Mouse (Mus musculus) forebrain, embryonic 16.5 days (tissue): ENCODE data around the gene Rps6kl1. TPM values are rescaled to one million over a fixed set of nuclear protein-coding genes. Genes with fewer than 3 reads are reported as not detected.

Experiments
- ATAC-seq: fragments of 200-750 bp; cut with Nextera tagmentation; 2 replicates; pipeline ENCODE4 v1.8.0; 2017; ENCODE audit warnings: mild to moderate bottlenecking, moderate library complexity
- H3K27ac ChIP-seq: fragments of 300-500 bp; sonication (generic); 2 replicates; pipeline ENCODE4 v1.5.1; 2014; ENCODE audit warnings: low read length, control low read depth
- H3K27me3 ChIP-seq: fragments of 300-500 bp; sonication (generic); replicated peaks from 2 replicates; pipeline ENCODE4 v1.6.1; 2014; ENCODE audit warnings: low read length; ENCODE audit not compliant: control insufficient read depth, insufficient read depth
- H3K36me3 ChIP-seq: fragments of 300-500 bp; sonication (generic); 2 replicates; pipeline ENCODE4 v1.6.1; 2014; ENCODE audit not compliant: control insufficient read depth, insufficient read depth
- H3K4me1 ChIP-seq: fragments of 300-500 bp; sonication (generic); replicated peaks from 2 replicates; pipeline ENCODE4 v1.6.1; 2014; ENCODE audit warnings: low read length; ENCODE audit not compliant: control insufficient read depth, insufficient read depth
- H3K4me2 ChIP-seq: fragments of 300-500 bp; sonication (generic); 2 replicates; pipeline ENCODE4 v1.6.1; 2014; ENCODE audit warnings: mild to moderate bottlenecking, low read length, control low read depth
- H3K4me3 ChIP-seq: fragments of 300-500 bp; sonication (generic); replicated peaks from 2 replicates; pipeline ENCODE4 v1.5.1; 2014; ENCODE audit warnings: mild to moderate bottlenecking, low read length, control low read depth
- H3K9ac ChIP-seq: fragments of 300-500 bp; sonication (generic); replicated peaks from 2 replicates; pipeline ENCODE4 v1.6.1; 2014; ENCODE audit warnings: low read depth, low read length, control low read depth
- H3K9me3 ChIP-seq: fragments of 300-500 bp; sonication (generic); 2 replicates; pipeline ENCODE4 v1.6.1; 2016; ENCODE audit warnings: low read length; ENCODE audit not compliant: control insufficient read depth
- WGBS: fragments of 180-500 bp; shearing (Covaris S2); extraction: QIAGEN DNeasy Blood & Tissue Kit; methylation state at CpG from one replicate; pipeline ENCODE4 v1.1.7; 2014; 5-methylcytosine and 5-hydroxymethylcytosine counted together
- polyA plus RNA-seq: library from polyadenylated mRNA; unstranded; fragments of >200 nt; fragmentation: Nextera tagmentation; extraction: Ambion mirVana; gene quantifications from 2 replicates; pipeline ENCODE4 v1.2.1, GENCODE M21; 2015

Gene Rps6kl1
- polyA plus RNA-seq, 1 experiment from 2014 or later = 30.8 TPM

DNA sequence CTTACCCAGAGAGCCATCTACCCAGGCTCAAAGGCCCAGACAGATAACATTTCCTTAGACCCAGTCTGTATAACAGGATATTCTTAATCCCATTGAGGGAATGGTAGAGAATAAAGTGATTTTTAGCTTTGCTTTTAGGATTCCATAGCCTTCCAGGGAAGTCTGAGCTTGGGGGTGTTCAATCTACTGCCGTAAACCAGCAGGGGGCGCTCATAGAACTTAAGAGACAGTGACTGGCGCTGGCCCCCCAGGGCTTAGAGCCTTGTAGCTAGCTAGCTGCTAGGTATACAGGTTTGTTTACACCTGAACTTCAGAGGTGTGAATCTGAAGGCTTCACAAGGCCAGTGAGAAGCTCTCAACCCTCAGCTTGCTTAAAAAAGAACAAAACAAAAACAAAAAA is 58.9 kb downstream of the Rps6kl1 start:
- peaks cover 8% of the 10 kb centered on the region for H3K36me3 ChIP-seq
- ATAC-seq = no peak; the same call in 1 of the 2 replicates
- H3K9me3 ChIP-seq = no peaks in the 10 kb centered on the region
- no peak overlapping the region for H3K4me3 ChIP-seq
- no peak overlapping the region for H3K27ac ChIP-seq
- H3K4me2 ChIP-seq = no peak overlapping the region
- WGBS = 6% methylated on average over 3 of the region's 3 CpGs
- no peak overlapping the region for H3K9ac ChIP-seq
- H3K27me3 ChIP-seq = no peaks in the 10 kb centered on the region
- H3K4me1 ChIP-seq = no peaks in the 10 kb centered on the region; the same call in 1 of the 2 replicates

DNA sequence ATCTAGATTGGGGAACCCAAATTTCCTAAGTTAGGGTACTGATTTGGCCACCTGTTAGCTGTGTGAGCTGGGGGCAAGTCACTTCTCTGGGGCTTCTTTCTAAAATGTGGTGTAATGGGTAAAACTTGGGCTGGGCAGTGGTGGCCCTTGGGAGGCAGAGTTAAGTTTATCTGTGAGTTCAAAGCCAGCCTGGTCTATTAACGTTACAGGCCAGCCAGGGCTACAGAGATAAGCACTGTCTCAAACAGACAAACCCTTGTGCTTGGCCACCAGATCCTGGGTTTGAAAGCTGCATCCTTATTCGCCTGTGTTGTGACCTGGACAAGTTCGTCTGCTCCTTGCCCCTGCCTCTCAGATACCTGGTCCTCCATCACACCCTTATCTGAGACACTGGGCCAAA is 59.9 kb downstream of the Rps6kl1 start:
- no peak for ATAC-seq
- Histone ChIP-seq H3K27me3 (no peaks in the 10 kb centered on the region), H3K4me1 (no peaks in the 10 kb centered on the region; the same call in 1 of the 2 replicates), H3K4me3 (no peak overlapping the region), H3K9me3 (no peaks in the 10 kb centered on the region), H3K4me2 (no peak overlapping the region), H3K36me3 (peaks cover 8% of the 10 kb centered on the region), H3K9ac (no peak overlapping the region), H3K27ac (no peak overlapping the region)
- WGBS = 88% methylated on average over 3 of the region's 3 CpGs

DNA sequence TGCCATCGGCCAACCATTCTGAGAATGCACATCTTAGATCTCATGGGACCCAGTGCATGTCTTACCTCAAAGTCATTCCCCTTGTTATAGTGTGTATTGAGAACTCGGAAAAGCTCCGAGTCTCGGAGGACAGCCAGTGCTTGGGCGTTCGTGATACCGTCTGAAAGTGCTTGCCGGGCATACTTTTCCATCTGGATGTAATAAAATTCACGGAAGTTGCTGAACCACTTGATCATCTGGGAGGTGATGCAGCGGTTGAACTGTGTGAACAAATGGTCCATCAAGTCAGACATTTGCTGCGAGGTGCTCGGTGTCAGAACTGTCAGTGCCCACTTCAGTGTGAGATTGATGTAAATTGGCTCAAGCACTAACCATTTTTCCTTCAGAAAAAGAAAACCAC is 63.2 kb downstream of the Rps6kl1 start:
- 97% methylated on average over 12 of the region's 12 CpGs for WGBS
- no peak overlapping the region for H3K4me2 ChIP-seq
- H3K9ac ChIP-seq = no peak overlapping the region
- H3K9me3 ChIP-seq = no peaks in the 10 kb centered on the region
- H3K27ac ChIP-seq = no peak overlapping the region
- no peaks in the 10 kb centered on the region for H3K4me1 ChIP-seq
- no peak for ATAC-seq
- H3K27me3 ChIP-seq = no peaks in the 10 kb centered on the region
- no peak overlapping the region for H3K4me3 ChIP-seq
- H3K36me3 ChIP-seq = peaks cover 8% of the 10 kb centered on the region

Other genes with a start within 250 kb of the Rps6kl1 start
- 108 and 118 TPM in 2 replicates for gene Fcf1, start 180.4 kb downstream of the Rps6kl1 start, polyA plus RNA-seq
- gene Arel1, start 180.4 kb downstream of the Rps6kl1 start, polyA plus RNA-seq = 39.3 and 43.5 TPM in 2 replicates
- 43.6 and 43.8 TPM in 2 replicates for gene Ylpm1, start 154.9 kb downstream of the Rps6kl1 start, polyA plus RNA-seq
- 1.6 and 2.1 TPM in 2 replicates for gene Prox2, start 40.5 kb downstream of the Rps6kl1 start, polyA plus RNA-seq
- gene Dlst, start 40.4 kb downstream of the Rps6kl1 start, polyA plus RNA-seq = 102 and 106 TPM in 2 replicates
- 5.5 and 7.2 TPM in 2 replicates for gene Pgf, start 26.5 kb upstream of the Rps6kl1 start, polyA plus RNA-seq
- 76.9 and 86.3 TPM in 2 replicates for gene Eif2b2, start 68.2 kb upstream of the Rps6kl1 start, polyA plus RNA-seq
- 10.7 and 11.7 TPM in 2 replicates for gene Mlh3, start 119.3 kb upstream of the Rps6kl1 start, polyA plus RNA-seq
- gene Acyp1, start 137.2 kb upstream of the Rps6kl1 start, polyA plus RNA-seq = 46.9 and 52.8 TPM in 2 replicates
- gene Zc2hc1c, start 137.3 kb upstream of the Rps6kl1 start, polyA plus RNA-seq = 0.86 and 0.98 TPM in 2 replicates
- gene Nek9, start 188.1 kb upstream of the Rps6kl1 start, polyA plus RNA-seq = 13.2 and 13.9 TPM in 2 replicates
- 150 and 175 TPM in 2 replicates for gene Tmed10, start 223.6 kb upstream of the Rps6kl1 start, polyA plus RNA-seq